ENCODE assay signal across 9 mouse cellular contexts in the genomic region with DNA sequence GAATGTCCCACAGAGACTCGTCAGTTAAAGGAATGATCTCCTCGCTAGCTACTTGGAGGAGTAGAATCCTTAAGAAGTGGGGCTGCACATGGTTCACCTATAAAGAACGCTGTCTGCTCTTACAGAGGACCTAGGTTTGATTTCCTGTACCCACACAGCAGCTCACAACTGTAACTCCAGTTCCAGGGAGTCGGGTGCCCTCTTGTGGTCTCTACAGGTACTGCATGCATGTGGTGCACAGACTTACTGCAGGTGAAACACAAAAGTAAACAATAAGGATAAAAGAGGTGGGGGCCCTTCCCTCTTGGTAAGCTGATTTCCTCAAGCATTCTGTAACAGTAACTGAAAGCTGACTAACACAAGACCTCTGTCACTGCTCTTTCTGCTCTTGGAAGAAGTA.
DNase-seq lines count a peak whose midpoint lies in the region; ATAC-seq and TF ChIP-seq lines count a peak whose summit lies in the region.
"Had no signal": no experiment of that assay in that cellular context is flagged by ENCODE, and none has a peak within 500 bp of the region (broad histone marks: within the 10 kb centered on the region; RNA-seq: fewer than 3 reads in every experiment).

No protein-coding gene starts in this region.

- WGBS in hindbrain, embryonic 11.5 days, result 71% methylated on average over 4 of the region's 4 CpGs
- WGBS in hindbrain, embryonic 13.5 days, result 78% methylated on average over 4 of the region's 4 CpGs
- 81% methylated on average over 4 of the region's 4 CpGs for WGBS in forebrain, embryonic 14.5 days

- H3K27ac ChIP-seq in hindbrain, embryonic 11.5 days (ENCODE audit: low read depth, low read length), result no peak overlapping the region
- no peak overlapping the region for H3K27ac ChIP-seq in hindbrain, embryonic 13.5 days
- H3K27ac ChIP-seq in forebrain, embryonic 14.5 days (ENCODE audit: low read depth, low read length), result no peak overlapping the region
- H3K27ac ChIP-seq: embryonic facial prominence, embryonic 13.5 days had no signal

- H3K36me3 ChIP-seq in hindbrain, embryonic 11.5 days (ENCODE audit: control insufficient read depth, insufficient read depth, low read length), result no peaks in the 10 kb centered on the region
- H3K36me3 ChIP-seq in hindbrain, embryonic 13.5 days, result no peaks in the 10 kb centered on the region
- peaks cover 96% of the 10 kb centered on the region for H3K36me3 ChIP-seq in G1E (replicated peaks)
- no peaks in the 10 kb centered on the region for H3K36me3 ChIP-seq in forebrain, embryonic 14.5 days (ENCODE audit: control insufficient read depth, insufficient read depth, low read length)

- no peak overlapping the region for H3K4me2 ChIP-seq in hindbrain, embryonic 11.5 days (replicated peaks; ENCODE audit: low read depth, low read length)
- H3K4me2 ChIP-seq in hindbrain, embryonic 13.5 days, result no peak overlapping the region
- no peak overlapping the region for H3K4me2 ChIP-seq in forebrain, embryonic 14.5 days (ENCODE audit: low read length)
- H3K4me2 ChIP-seq: embryonic facial prominence, embryonic 13.5 days had no signal

- no peak overlapping the region for H3K9ac ChIP-seq in hindbrain, embryonic 11.5 days (ENCODE audit: low read depth, low read length)
- no peak overlapping the region for H3K9ac ChIP-seq in hindbrain, embryonic 13.5 days
- H3K9ac ChIP-seq in forebrain, embryonic 14.5 days (ENCODE audit: low read length), result no peak overlapping the region
- H3K9ac ChIP-seq: embryonic facial prominence, embryonic 13.5 days had no signal

- no peaks in the 10 kb centered on the region for H3K9me3 ChIP-seq in hindbrain, embryonic 11.5 days (ENCODE audit: control insufficient read depth, low read length)
- H3K9me3 ChIP-seq in hindbrain, embryonic 13.5 days, result no peaks in the 10 kb centered on the region
- no peaks in the 10 kb centered on the region; the same call in 1 of the 2 replicates for H3K9me3 ChIP-seq in G1E (replicated peaks)
- H3K9me3 ChIP-seq in forebrain, embryonic 14.5 days (replicated peaks; ENCODE audit: control insufficient read depth, low read length), result peaks cover 4% of the 10 kb centered on the region; the same call in 1 of the 2 replicates

- DNase-seq in hindbrain, embryonic 11.5 days (ENCODE audit: low spot score), result peak; percentile 65
- DNase-seq in 416B (ENCODE audit: low read depth) (peak; percentile 48), G1E (ENCODE audit: low spot score) (no peak)
- peak; percentile 71 for DNase-seq in induced T-regulatory cell, adult 2 months (ENCODE audit: low read depth)
- DNase-seq in testis, postnatal 14 days (ENCODE audit: low spot score), result peak; percentile 57
- no peak for DNase-seq in left cerebral cortex, adult 11 months (ENCODE audit: low spot score)
- DNase-seq in forebrain, embryonic 14.5 days (ENCODE audit: low spot score), result no peak

- H3K4me3 ChIP-seq in hindbrain, embryonic 11.5 days (ENCODE audit: low read depth, low read length), result no peak overlapping the region
- H3K4me3 ChIP-seq in hindbrain, embryonic 13.5 days, result no peak overlapping the region
- H3K4me3 ChIP-seq in G1E (ENCODE audit: low read depth, low read length), result no peak overlapping the region
- no peak overlapping the region for H3K4me3 ChIP-seq in forebrain, embryonic 14.5 days (ENCODE audit: low read depth, low read length)
- H3K4me3 ChIP-seq: embryonic facial prominence, embryonic 13.5 days had no signal

- 0 out of 2 replicates have a peak, but pooled peaks cover 2% of the 10 kb centered on the region for H3K4me1 ChIP-seq in hindbrain, embryonic 11.5 days (replicated peaks; ENCODE audit: control insufficient read depth, insufficient read depth, low read length)
- H3K4me1 ChIP-seq in hindbrain, embryonic 13.5 days (replicated peaks), result peaks cover 17% of the 10 kb centered on the region; the same call in 1 of the 2 replicates
- peaks cover 10% of the 10 kb centered on the region; the same call in 1 of the 2 replicates for H3K4me1 ChIP-seq in G1E (ENCODE audit: insufficient read depth, low read depth, low read length)
- no peaks in the 10 kb centered on the region for H3K4me1 ChIP-seq in forebrain, embryonic 14.5 days (ENCODE audit: control insufficient read depth, insufficient read depth, low read length)

- no peak for ATAC-seq in hindbrain, embryonic 11.5 days (ENCODE audit: low FRiP score)
- no peak for ATAC-seq in hindbrain, embryonic 13.5 days (ENCODE audit: low FRiP score)
- no peak for ATAC-seq in G1E (ENCODE audit: extremely low read depth, insufficient number of reproducible peaks, low FRiP score, poor library complexity, severe bottlenecking)
- ATAC-seq in forebrain, embryonic 14.5 days, result no peak

- peak; percentile 94 for TF ChIP-seq CTCF in G1E (IDR thresholded peaks at IDR 0.05; ENCODE audit: low read depth, low read length)

- no peaks in the 10 kb centered on the region for H3K27me3 ChIP-seq in hindbrain, embryonic 11.5 days (ENCODE audit: control insufficient read depth, insufficient read depth, low read length)
- H3K27me3 ChIP-seq in hindbrain, embryonic 13.5 days, result peaks cover 18% of the 10 kb centered on the region; the same call in 1 of the 2 replicates
- H3K27me3 ChIP-seq in G1E (ENCODE audit: insufficient read depth, low read length), result no peaks in the 10 kb centered on the region
- no peaks in the 10 kb centered on the region for H3K27me3 ChIP-seq in forebrain, embryonic 14.5 days (replicated peaks; ENCODE audit: control insufficient read depth, insufficient read depth, low read length)

Comparison
In these comparisons a context has a peak if more than half of its experiments do, and no peak if none do; other contexts are left out.
1. DNase-seq: peak in hindbrain, embryonic 11.5 days (single experiment), 416B (single experiment), induced T-regulatory cell, adult 2 months (single experiment) and testis, postnatal 14 days (single experiment); none in G1E (single experiment), left cerebral cortex, adult 11 months (single experiment) and forebrain, embryonic 14.5 days (single experiment).